Mouse (Mus musculus) right cerebral cortex, postnatal 36 days (tissue): ENCODE measurements around the gene Ksr1.

Experiments
- DNase-seq, 2 experiments: peaks; one replicate each; pipeline ENCODE4 v3.0.0; 2022; ENCODE audit warnings: low spot score in 2 of 2, mixed read lengths in 1 of 2

Ksr1 gene

GRCm38 (mm10) chr11:78982513-78983291 is 163.5 kb downstream of the Ksr1 start:
- no peak for DNase-seq

GRCm38 (mm10) chr11:78982042-78982441 is 164.2 kb downstream of the Ksr1 start:
- no peak for DNase-seq

GRCm38 (mm10) chr11:78980083-78980634 is 166.0 kb downstream of the Ksr1 start:
- no peak for DNase-seq

- no peak for DNase-seq
These were observed 167.8 kb downstream of the Ksr1 start for GRCm38 (mm10) chr11:78978176-78979019.

- DNase-seq, result no peak
These were observed 169.3 kb downstream of the Ksr1 start for GRCm38 (mm10) chr11:78976731-78977510.

GRCm38 (mm10) chr11:78973381-78974150 is 172.6 kb downstream of the Ksr1 start:
- DNase-seq, result no peak

- DNase-seq, result no peak
These were observed 173.3 kb downstream of the Ksr1 start for GRCm38 (mm10) chr11:78972811-78973351.

- DNase-seq, result no peak
These were observed 173.9 kb downstream of the Ksr1 start for GRCm38 (mm10) chr11:78972328-78972727.

GRCm38 (mm10) chr11:78971746-78972145 is 174.5 kb downstream of the Ksr1 start:
- DNase-seq, result no peak

- no peak for DNase-seq
These were observed 175.1 kb downstream of the Ksr1 start for GRCm38 (mm10) chr11:78971096-78971495.

- DNase-seq, result no peak
These were observed 178.1 kb downstream of the Ksr1 start for GRCm38 (mm10) chr11:78968121-78968520.

GRCm38 (mm10) chr11:78967371-78967770 is 178.8 kb downstream of the Ksr1 start:
- no peak for DNase-seq
